In genomic region chr15:7143689-7144170, GRCm38 (mm10) we compare ENCODE assay signal across 22 mouse cellular contexts. TPM values are rescaled to one million over a fixed set of nuclear protein-coding genes. Genes with fewer than 3 reads are reported as not detected.
DNase-seq lines count a peak whose midpoint lies in the region; ATAC-seq and TF ChIP-seq lines count a peak whose summit lies in the region.
"Had no signal": no experiment of that assay in that cellular context is flagged by ENCODE, and none has a peak within 500 bp of the region (broad histone marks: within the 10 kb centered on the region; RNA-seq: fewer than 3 reads in every experiment).

No protein-coding gene starts in this region.

- H3K27me3 ChIP-seq in kidney, adult 2 months (replicated peaks; ENCODE audit: control insufficient read depth, insufficient read depth, low read length), result no peaks in the 10 kb centered on the region
- no peaks in the 10 kb centered on the region for H3K27me3 ChIP-seq in liver, postnatal 0 days (ENCODE audit: insufficient read depth, low read length)
- H3K27me3 ChIP-seq in liver, embryonic 11.5 days (replicated peaks; ENCODE audit: control insufficient read depth, insufficient read depth, low read length), result peaks cover 2% of the 10 kb centered on the region; the same call in 1 of the 2 replicates
- no peaks in the 10 kb centered on the region for H3K27me3 ChIP-seq in stomach, embryonic 16.5 days (ENCODE audit: control insufficient read depth, insufficient read depth, low read length)
- no peaks in the 10 kb centered on the region for H3K27me3 ChIP-seq in stomach, postnatal 0 days (ENCODE audit: control insufficient read depth, insufficient read depth, low read length)
- H3K27me3 ChIP-seq: forebrain, embryonic 13.5 days; hindbrain, embryonic 12.5 days; hindbrain, embryonic 15.5 days had no signal

- no peak overlapping the region for H3K4me3 ChIP-seq in kidney, adult 2 months (ENCODE audit: insufficient read depth, low read depth, low read length)
- no peak overlapping the region for H3K4me3 ChIP-seq in liver, postnatal 0 days (ENCODE audit: low read depth, low read length)
- no peak overlapping the region for H3K4me3 ChIP-seq in liver, embryonic 11.5 days (ENCODE audit: low read depth, low read length)
- H3K4me3 ChIP-seq in stomach, embryonic 16.5 days (replicated peaks; ENCODE audit: low read length), result no peak overlapping the region
- H3K4me3 ChIP-seq in stomach, postnatal 0 days (ENCODE audit: low read depth, low read length), result no peak overlapping the region
- H3K4me3 ChIP-seq: forebrain, embryonic 10.5 days; forebrain, embryonic 13.5 days; heart, adult 2 months; heart, embryonic 10.5 days; hindbrain, embryonic 12.5 days; hindbrain, embryonic 15.5 days had no signal

- H3K4me2 ChIP-seq in liver, postnatal 0 days (ENCODE audit: low read depth, low read length), result no peak overlapping the region
- no peak overlapping the region for H3K4me2 ChIP-seq in liver, embryonic 11.5 days
- no peak overlapping the region for H3K4me2 ChIP-seq in stomach, embryonic 16.5 days (ENCODE audit: low read depth, low read length)
- H3K4me2 ChIP-seq in stomach, postnatal 0 days (replicated peaks; ENCODE audit: low read depth), result no peak overlapping the region
- H3K4me2 ChIP-seq: forebrain, embryonic 13.5 days; hindbrain, embryonic 12.5 days; hindbrain, embryonic 15.5 days had no signal

- H3K9ac ChIP-seq in liver, postnatal 0 days (replicated peaks), result no peak overlapping the region
- no peak overlapping the region for H3K9ac ChIP-seq in liver, embryonic 11.5 days (ENCODE audit: low read depth, low read length)
- peak overlapping the region; percentile 31; the same call in 1 of the 2 replicates for H3K9ac ChIP-seq in stomach, embryonic 16.5 days (ENCODE audit: low read length)
- no peak overlapping the region for H3K9ac ChIP-seq in stomach, postnatal 0 days (ENCODE audit: low read length)
- H3K9ac ChIP-seq: forebrain, embryonic 13.5 days; hindbrain, embryonic 12.5 days; hindbrain, embryonic 15.5 days had no signal

- peaks cover 26% of the 10 kb centered on the region for H3K4me1 ChIP-seq in kidney, adult 2 months (ENCODE audit: control insufficient read depth, insufficient read depth, low read length)
- H3K4me1 ChIP-seq in liver, postnatal 0 days (ENCODE audit: insufficient read depth), result peaks cover 24% of the 10 kb centered on the region
- peaks cover 12% of the 10 kb centered on the region; the same call in 1 of the 2 replicates for H3K4me1 ChIP-seq in liver, embryonic 11.5 days (replicated peaks; ENCODE audit: control insufficient read depth, insufficient read depth, low read length)
- H3K4me1 ChIP-seq in stomach, embryonic 16.5 days (ENCODE audit: control insufficient read depth, insufficient read depth, low read length), result peaks cover 24% of the 10 kb centered on the region
- 0 out of 2 replicates have a peak, but pooled peaks cover 3% of the 10 kb centered on the region for H3K4me1 ChIP-seq in stomach, postnatal 0 days (replicated peaks; ENCODE audit: control insufficient read depth, insufficient read depth)

- no peak for DNase-seq in kidney, adult 2 months
- no peak for DNase-seq in kidney, postnatal 36 days
- no peak for DNase-seq in liver, postnatal 0 days
- no peak for DNase-seq in liver, embryonic 11.5 days (ENCODE audit: low spot score)
- DNase-seq in stomach, postnatal 0 days (ENCODE audit: low spot score), result no peak
- DNase-seq in adrenal gland, adult (ENCODE audit: inconsistent age in 2 of 2, low spot score in 1 of 2), result no peak
- DNase-seq: adrenal gland, postnatal 10 days; adrenal gland, postnatal 36 days; cerebellum, adult 18-20 months; cerebellum, adult 9-10 months; cerebellum, postnatal 14 days; gastrocnemius, postnatal 25 days had no signal

- no peaks in the 10 kb centered on the region for H3K9me3 ChIP-seq in liver, postnatal 0 days (ENCODE audit: low read length)
- H3K9me3 ChIP-seq in liver, embryonic 11.5 days (ENCODE audit: control insufficient read depth, low read length), result no peaks in the 10 kb centered on the region
- H3K9me3 ChIP-seq in stomach, embryonic 16.5 days (replicated peaks; ENCODE audit: control insufficient read depth, low read length), result no peaks in the 10 kb centered on the region
- no peaks in the 10 kb centered on the region for H3K9me3 ChIP-seq in stomach, postnatal 0 days (ENCODE audit: control insufficient read depth, low read length)
- H3K9me3 ChIP-seq: forebrain, embryonic 10.5 days; forebrain, embryonic 13.5 days; heart, embryonic 10.5 days; hindbrain, embryonic 12.5 days; hindbrain, embryonic 15.5 days had no signal

- no peak for TF ChIP-seq CTCF in kidney, adult 2 months (conservative IDR thresholded peaks at IDR 0.05; ENCODE audit: insufficient read depth, insufficient read length, low read depth, low read length)
- no peak for TF ChIP-seq CTCF in liver, postnatal 0 days (IDR thresholded peaks at IDR 0.05; ENCODE audit: low read depth)
- TF ChIP-seq CTCF in stomach, postnatal 0 days (IDR thresholded peaks at IDR 0.05; ENCODE audit: low read depth), result no peak

- TF ChIP-seq EP300 in liver, postnatal 0 days (IDR thresholded peaks at IDR 0.05; ENCODE audit: low read depth), result no peak
- no peak for TF ChIP-seq EP300 in stomach, postnatal 0 days (optimal IDR thresholded peaks at IDR 0.05)

- peak; percentile 66 for ATAC-seq in liver, postnatal 0 days
- no peak for ATAC-seq in liver, embryonic 11.5 days (replicated peaks; ENCODE audit: low FRiP score)
- no peak for ATAC-seq in stomach, embryonic 16.5 days (ENCODE audit: insufficient read depth, low FRiP score)
- ATAC-seq in stomach, postnatal 0 days (ENCODE audit: low FRiP score, low TSS enrichment), result no peak
- ATAC-seq: activated CD4-positive, CD25-positive, alpha-beta regulatory T cell, adult 4 months; CD4-positive, CD25-positive, alpha-beta regulatory T cell, adult 4 months; forebrain, embryonic 13.5 days; forebrain, embryonic 16.5 days had no signal

- H3K36me3 ChIP-seq in kidney, adult 2 months (ENCODE audit: control insufficient read depth, insufficient read depth, low read length), result no peaks in the 10 kb centered on the region
- no peaks in the 10 kb centered on the region for H3K36me3 ChIP-seq in liver, postnatal 0 days (replicated peaks; ENCODE audit: insufficient read depth, low read length)
- no peaks in the 10 kb centered on the region for H3K36me3 ChIP-seq in liver, embryonic 11.5 days (ENCODE audit: control insufficient read depth, insufficient read depth, low read length)
- H3K36me3 ChIP-seq in stomach, embryonic 16.5 days (ENCODE audit: control insufficient read depth, insufficient read depth, low read length), result no peaks in the 10 kb centered on the region
- no peaks in the 10 kb centered on the region for H3K36me3 ChIP-seq in stomach, postnatal 0 days (ENCODE audit: control insufficient read depth, insufficient read depth, low read length)
- H3K36me3 ChIP-seq: forebrain, embryonic 10.5 days; heart, embryonic 10.5 days; hindbrain, embryonic 12.5 days; hindbrain, embryonic 15.5 days had no signal

- 53% methylated on average over 15 of the region's 15 CpGs for WGBS in kidney, adult 2 months
- 38% methylated on average over 15 of the region's 15 CpGs for WGBS in liver, postnatal 0 days (ENCODE audit: insufficient replicate concordance)
- 55% methylated on average over 15 of the region's 15 CpGs for WGBS in liver, embryonic 11.5 days
- 59% methylated on average over 15 of the region's 15 CpGs for WGBS in stomach, embryonic 16.5 days
- WGBS in stomach, postnatal 0 days, result 69% methylated on average over 15 of the region's 15 CpGs

- no peak for TF ChIP-seq POLR2A in kidney, adult 2 months (IDR thresholded peaks at IDR 0.05; ENCODE audit: low read depth, low read length)

- H3K27ac ChIP-seq in kidney, adult 2 months (ENCODE audit: insufficient read depth, low read depth, low read length), result peak overlapping the region; percentile 5; the same call in 1 of the 2 replicates
- peak overlapping the region; percentile 35; the same call in 1 of the 2 replicates for H3K27ac ChIP-seq in liver, postnatal 0 days (ENCODE audit: low read depth)
- no peak overlapping the region for H3K27ac ChIP-seq in liver, embryonic 11.5 days (ENCODE audit: low read depth, low read length)
- H3K27ac ChIP-seq in stomach, embryonic 16.5 days (ENCODE audit: low read length), result no peak overlapping the region
- no peak overlapping the region for H3K27ac ChIP-seq in stomach, postnatal 0 days (replicated peaks)
- H3K27ac ChIP-seq: forebrain, embryonic 10.5 days; forebrain, embryonic 13.5 days; heart, embryonic 10.5 days; hindbrain, embryonic 12.5 days; hindbrain, embryonic 15.5 days had no signal

RNA-seq across cellular contexts. Expression of gene Lifr, which starts 53.3 kb away (rescaled TPM):
- polyA plus RNA-seq in kidney, adult 2 months (2012; rRNA removed), result 26.2 and 64.8 TPM in 2 replicates
- polyA plus RNA-seq in liver, postnatal 0 days (2015; fragmentation: Nextera tagmentation; extraction: Ambion mirVana), result 49.1 and 51.4 TPM in 2 replicates
- polyA plus RNA-seq in liver, embryonic 11.5 days (2014; fragmentation: Nextera tagmentation; extraction: Ambion mirVana), result 28.7 and 31.0 TPM in 2 replicates
- polyA plus RNA-seq in stomach, embryonic 16.5 days (2015; fragmentation: Nextera tagmentation; extraction: Ambion mirVana), result 16.9 and 20.4 TPM in 2 replicates
- 15.4 and 15.6 TPM in 2 replicates for polyA plus RNA-seq in stomach, postnatal 0 days (2015; fragmentation: Nextera tagmentation; extraction: Ambion mirVana)

Comparison
In these comparisons a context has a peak if more than half of its experiments do, and no peak if none do; other contexts are left out.
1. H3K27ac ChIP-seq: peak in kidney, adult 2 months (single experiment) and liver, postnatal 0 days (single experiment); none in liver, embryonic 11.5 days (single experiment), stomach, embryonic 16.5 days (single experiment) and stomach, postnatal 0 days (single experiment).